Mouse (Mus musculus) limb, embryonic 11.5 days (tissue): ENCODE results near the gene Fbln1. TPM values are rescaled to one million over a fixed set of nuclear protein-coding genes. Genes with fewer than 3 reads are reported as not detected.

Experiments used
- ATAC-seq: fragments of 200-750 bp; cut with Nextera tagmentation; 2 replicates; pipeline ENCODE4 v1.8.0; 2017; ENCODE audit warnings: low read depth; ENCODE audit not compliant: insufficient number of reproducible peaks, low FRiP score, low TSS enrichment
- DNase-seq: peaks from one replicate; pipeline ENCODE4 v3.0.0-alpha.2; 2015; ENCODE audit warnings: low spot score
- H3K27ac ChIP-seq: fragments of 300-500 bp; sonication (generic); replicated peaks from 2 replicates; pipeline ENCODE4 v1.5.1; 2014; ENCODE audit warnings: low read depth, mild to moderate bottlenecking, low read length
- H3K27me3 ChIP-seq: fragments of 300-500 bp; sonication (generic); 2 replicates; pipeline ENCODE4 v1.6.1; 2014; ENCODE audit warnings: mild to moderate bottlenecking, low read length, mixed read lengths; ENCODE audit not compliant: control insufficient read depth, insufficient read depth
- H3K36me3 ChIP-seq: fragments of 300-500 bp; sonication (generic); 2 replicates; pipeline ENCODE4 v1.6.1; 2014; ENCODE audit warnings: mild to moderate bottlenecking, low read length, moderate library complexity, mixed read lengths; ENCODE audit not compliant: control insufficient read depth, insufficient read depth
- H3K4me1 ChIP-seq: fragments of 300-500 bp; sonication (generic); 2 replicates; pipeline ENCODE4 v1.6.1; 2014; ENCODE audit warnings: low read length, mixed read lengths; ENCODE audit not compliant: control insufficient read depth, insufficient read depth
- H3K4me2 ChIP-seq: fragments of 300-500 bp; sonication (generic); 2 replicates; pipeline ENCODE4 v1.6.1; 2014; ENCODE audit warnings: low read depth, mild to moderate bottlenecking, moderate library complexity; ENCODE audit not compliant: severe bottlenecking
- H3K4me3 ChIP-seq: fragments of 300-500 bp; sonication (generic); 2 replicates; pipeline ENCODE4 v1.5.1; 2014; ENCODE audit warnings: low read depth, low read length
- H3K9ac ChIP-seq: fragments of 300-500 bp; sonication (generic); 2 replicates; pipeline ENCODE4 v1.6.1; 2014; ENCODE audit warnings: mild to moderate bottlenecking, low read length
- H3K9me3 ChIP-seq: fragments of 300-500 bp; sonication (generic); 2 replicates; pipeline ENCODE4 v1.6.1; 2016; ENCODE audit warnings: low read length; ENCODE audit not compliant: control insufficient read depth
- WGBS: fragments of 180-500 bp; shearing (Covaris S2); extraction: QIAGEN DNeasy Blood & Tissue Kit; methylation state at CpG from one replicate; pipeline ENCODE4 v1.1.7; 2014; 5-methylcytosine and 5-hydroxymethylcytosine counted together
- polyA plus RNA-seq: library from polyadenylated mRNA; unstranded; fragments of >200 nt; fragmentation: Nextera tagmentation; extraction: Ambion mirVana; gene quantifications from 2 replicates; pipeline ENCODE4 v1.2.1, GENCODE M21; 2014

Fbln1 gene
- polyA plus RNA-seq, 1 experiment from 2014 or later = 273 TPM

- WGBS = 13% methylated on average over 10 of the region's 10 CpGs
- H3K36me3 ChIP-seq = peaks cover 15% of the 10 kb centered on the region
- no peak for ATAC-seq
These were observed 2.6 kb downstream of the Fbln1 start for GRCm38 (mm10) chr15:85208332-85208731.

GRCm38 (mm10) chr15:85209341-85209740 lies 3.6 kb downstream of the Fbln1 start:
- Histone ChIP-seq H3K4me2 (no peak overlapping the region), H3K36me3 (peaks cover 18% of the 10 kb centered on the region), H3K27me3 (no peaks in the 10 kb centered on the region), H3K4me3 (no peak overlapping the region), H3K27ac (no peak overlapping the region), H3K9ac (no peak overlapping the region), H3K9me3 (peaks cover 9% of the 10 kb centered on the region; the same call in 1 of the 2 replicates), H3K4me1 (peaks cover 17% of the 10 kb centered on the region)
- WGBS = 93% methylated on average over 3 of the region's 3 CpGs
- DNase-seq (peak; percentile 48), ATAC-seq (no peak)

More at GRCm38 (mm10) chr15:85208332-85208731, 2.6 kb downstream of the Fbln1 start:
- Histone ChIP-seq H3K9ac (peak overlapping the region; percentile 99), H3K4me3 (peak overlapping the region; percentile 89), H3K9me3 (peaks cover 6% of the 10 kb centered on the region; the same call in 1 of the 2 replicates), H3K4me1 (peaks cover 17% of the 10 kb centered on the region), H3K4me2 (peak overlapping the region; percentile 96), H3K27ac (peak overlapping the region; percentile 94), H3K27me3 (no peaks in the 10 kb centered on the region)
- no peak for DNase-seq

- no peak for DNase-seq
- Histone ChIP-seq H3K27me3 (no peaks in the 10 kb centered on the region), H3K4me3 (no peak overlapping the region), H3K27ac (no peak overlapping the region), H3K4me2 (no peak overlapping the region), H3K9me3 (peaks cover 13% of the 10 kb centered on the region; the same call in 1 of the 2 replicates), H3K36me3 (peaks cover 25% of the 10 kb centered on the region), H3K4me1 (peaks cover 17% of the 10 kb centered on the region), H3K9ac (no peak overlapping the region)
- no peak for ATAC-seq
- 81% methylated on average over 12 of the region's 12 CpGs for WGBS
These were observed 4.9 kb downstream of the Fbln1 start for GRCm38 (mm10) chr15:85210686-85211085.

DNA sequence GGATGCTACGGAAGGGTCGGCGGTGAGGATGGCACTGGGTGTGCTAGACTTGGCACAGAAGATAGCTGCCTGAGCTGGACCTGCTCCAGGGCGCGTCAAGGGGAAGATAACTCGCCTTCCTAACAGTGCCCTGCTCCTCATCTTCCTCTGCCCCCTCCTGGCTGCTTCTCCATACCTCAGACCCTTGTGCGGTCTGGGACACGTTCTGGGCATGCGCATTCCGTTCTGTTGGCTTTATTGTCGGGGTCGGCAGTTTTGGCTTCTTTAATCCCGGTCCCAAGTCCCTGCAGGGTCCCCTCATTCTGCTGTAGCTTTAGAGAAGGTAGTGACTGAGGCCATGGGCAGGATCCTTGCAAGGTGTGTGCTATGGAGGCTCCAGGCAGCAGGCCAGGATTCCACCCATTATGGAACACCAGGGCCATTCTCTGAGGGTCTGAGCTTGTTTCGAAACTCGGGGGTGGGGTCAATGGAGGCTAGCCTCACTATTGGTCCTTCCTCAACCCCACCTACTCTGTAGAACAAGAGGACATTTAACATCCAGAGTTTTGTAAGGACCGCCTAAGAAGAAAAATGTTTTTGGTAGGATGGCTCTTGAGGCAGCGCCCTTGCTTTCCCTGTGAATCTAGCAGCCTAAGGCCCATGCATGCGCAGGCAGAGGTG lies 5.5 kb downstream of the Fbln1 start:
- 93% methylated on average over 18 of the region's 18 CpGs for WGBS
- no peaks in the 10 kb centered on the region for H3K27me3 ChIP-seq
- DNase-seq = no peak
- no peak for ATAC-seq
- peaks cover 17% of the 10 kb centered on the region; the same call in 1 of the 2 replicates for H3K9me3 ChIP-seq
- H3K4me1 ChIP-seq = peaks cover 15% of the 10 kb centered on the region
- no peak overlapping the region for H3K9ac ChIP-seq
- peaks cover 30% of the 10 kb centered on the region for H3K36me3 ChIP-seq
- no peak overlapping the region for H3K4me2 ChIP-seq
- H3K4me3 ChIP-seq = no peak overlapping the region
- H3K27ac ChIP-seq = no peak overlapping the region

- DNase-seq = no peak
- H3K9me3 ChIP-seq = peaks cover 17% of the 10 kb centered on the region; the same call in 1 of the 2 replicates
- no peak overlapping the region for H3K4me3 ChIP-seq
- no peak for ATAC-seq
- no peak overlapping the region for H3K9ac ChIP-seq
- H3K36me3 ChIP-seq = peaks cover 38% of the 10 kb centered on the region
- no peak overlapping the region for H3K4me2 ChIP-seq
- H3K27ac ChIP-seq = no peak overlapping the region
- WGBS = 95% methylated on average over 7 of the region's 7 CpGs
- H3K27me3 ChIP-seq = no peaks in the 10 kb centered on the region
- H3K4me1 ChIP-seq = no peaks in the 10 kb centered on the region
These were observed 10.5 kb downstream of the Fbln1 start for GRCm38 (mm10) chr15:85216069-85216813.

DNA sequence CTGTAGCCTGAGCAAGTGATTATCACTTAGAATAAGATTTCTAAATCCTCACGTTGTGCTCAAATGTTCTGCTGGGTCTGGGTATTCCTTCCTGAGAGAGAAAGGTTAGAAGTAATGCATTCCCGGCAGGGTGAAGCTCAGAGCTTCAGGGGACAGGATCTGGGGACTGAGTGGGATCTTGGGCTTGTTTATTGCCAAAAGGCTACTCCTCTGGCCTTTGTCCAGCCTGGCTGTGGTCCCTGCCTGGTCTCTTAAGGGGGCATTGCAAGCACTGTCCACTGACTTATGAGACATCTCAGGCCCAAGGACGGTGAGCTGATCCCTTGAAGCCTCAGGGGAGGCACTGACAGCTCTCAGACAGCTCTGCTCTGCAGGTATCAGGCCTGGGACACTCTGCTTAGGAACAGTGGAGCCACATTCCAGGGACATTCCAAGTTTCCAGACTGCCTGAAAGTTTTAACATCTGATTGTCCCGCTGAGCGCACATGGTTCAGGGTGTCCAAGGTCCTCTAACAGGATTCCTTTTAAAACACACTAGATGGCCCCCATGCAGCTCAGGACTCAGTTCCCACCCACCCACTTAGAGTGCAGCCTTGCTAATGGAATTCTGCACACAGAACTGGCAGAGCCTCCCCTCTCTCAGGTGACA lies 13.0 kb downstream of the Fbln1 start:
- H3K9ac ChIP-seq = no peak overlapping the region
- peaks cover 9% of the 10 kb centered on the region; the same call in 1 of the 2 replicates for H3K9me3 ChIP-seq
- WGBS = 90% methylated on average over 5 of the region's 5 CpGs
- no peaks in the 10 kb centered on the region for H3K4me1 ChIP-seq
- H3K36me3 ChIP-seq = peaks cover 36% of the 10 kb centered on the region
- ATAC-seq = no peak
- no peak overlapping the region for H3K4me3 ChIP-seq
- DNase-seq = no peak
- H3K4me2 ChIP-seq = no peak overlapping the region
- no peak overlapping the region for H3K27ac ChIP-seq
- H3K27me3 ChIP-seq = no peaks in the 10 kb centered on the region

GRCm38 (mm10) chr15:85220371-85220770 lies 14.6 kb downstream of the Fbln1 start:
- WGBS = 88% methylated on average over 6 of the region's 6 CpGs
- ATAC-seq = no peak
- no peak overlapping the region for H3K27ac ChIP-seq
- no peak overlapping the region for H3K4me2 ChIP-seq
- H3K4me1 ChIP-seq = no peaks in the 10 kb centered on the region
- DNase-seq = no peak
- peaks cover 42% of the 10 kb centered on the region for H3K36me3 ChIP-seq
- no peaks in the 10 kb centered on the region for H3K27me3 ChIP-seq
- no peak overlapping the region for H3K4me3 ChIP-seq
- no peak overlapping the region for H3K9ac ChIP-seq
- H3K9me3 ChIP-seq = peaks cover 7% of the 10 kb centered on the region; the same call in 1 of the 2 replicates

DNA sequence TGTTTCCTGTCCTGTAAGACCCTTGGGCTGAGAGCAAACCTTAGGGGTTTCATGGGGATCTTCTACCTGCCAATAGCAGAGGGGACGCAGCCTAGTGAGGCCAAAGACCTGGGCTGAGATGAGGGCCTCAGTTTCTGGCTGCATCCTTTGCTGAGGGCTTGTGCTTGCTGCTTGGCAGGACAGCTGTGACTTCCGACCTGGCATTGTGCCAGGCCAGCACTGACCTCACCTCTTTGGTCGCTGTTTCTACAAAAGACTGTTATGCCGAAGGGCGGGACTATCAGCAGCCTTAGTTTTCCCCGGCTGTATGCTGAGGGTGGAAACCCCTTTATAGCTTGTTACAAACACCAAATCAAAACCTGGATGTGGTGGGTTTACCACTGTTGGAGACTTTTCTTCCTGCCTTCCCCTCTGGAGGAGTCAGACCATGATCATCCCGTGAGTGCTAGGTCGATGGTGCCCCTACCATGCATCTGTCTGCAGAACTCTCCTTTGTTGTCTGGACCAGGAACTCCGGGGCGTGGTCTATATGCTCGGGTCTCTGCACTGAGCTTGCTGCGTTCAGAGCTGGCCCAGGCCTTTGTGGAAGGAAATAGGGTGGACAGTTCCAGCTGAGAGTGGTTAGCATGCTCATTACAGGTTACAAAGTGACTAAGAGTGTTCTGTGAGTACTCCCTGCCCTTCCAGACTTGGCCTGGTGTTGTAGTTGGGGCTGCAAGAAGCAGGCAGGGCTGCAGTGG lies 15.5 kb downstream of the Fbln1 start:
- WGBS = 81% methylated on average over 12 of the region's 12 CpGs
- no peak overlapping the region for H3K27ac ChIP-seq
- H3K36me3 ChIP-seq = peaks cover 33% of the 10 kb centered on the region
- DNase-seq (no peak), ATAC-seq (no peak)
- no peak overlapping the region for H3K4me2 ChIP-seq
- no peaks in the 10 kb centered on the region for H3K4me1 ChIP-seq
- no peaks in the 10 kb centered on the region for H3K27me3 ChIP-seq
- H3K9ac ChIP-seq = peak overlapping the region; percentile 12; the same call in 1 of the 2 replicates
- no peak overlapping the region for H3K4me3 ChIP-seq
- no peaks in the 10 kb centered on the region for H3K9me3 ChIP-seq
